Mouse (Mus musculus) ES-Bruce4 (cell line): ENCODE data around the gene Sept12. TPM values are rescaled to one million over a fixed set of nuclear protein-coding genes. Genes with fewer than 3 reads are reported as not detected.

Source experiments
- H3K27ac ChIP-seq: 2 replicates; pipeline ENCODE4 v1.5.1; 2012; ENCODE audit warnings: low read length, inconsistent platforms; ENCODE audit not compliant: insufficient read depth
- H3K27me3 ChIP-seq: 2 replicates; pipeline ENCODE4 v1.6.1; 2012; ENCODE audit warnings: mild to moderate bottlenecking, low read length, inconsistent platforms; ENCODE audit not compliant: control insufficient read depth, poor library complexity, insufficient read depth, severe bottlenecking
- H3K36me3 ChIP-seq: 2 replicates; pipeline ENCODE4 v1.6.1; 2012; ENCODE audit warnings: inconsistent platforms, mild to moderate bottlenecking, low read length, moderate library complexity; ENCODE audit not compliant: control insufficient read depth, poor library complexity, insufficient read depth, severe bottlenecking
- H3K4me1 ChIP-seq: one replicate; pipeline ENCODE4 v1.8.1; 2011; ENCODE audit warnings: low read length; ENCODE audit not compliant: control insufficient read depth, insufficient read depth
- H3K4me3 ChIP-seq: 2 replicates; pipeline ENCODE4 v1.5.1; 2011; ENCODE audit warnings: low read depth, mild to moderate bottlenecking, low read length
- H3K9ac ChIP-seq: 2 replicates; pipeline ENCODE4 v1.6.1; 2012; ENCODE audit warnings: low read depth, mild to moderate bottlenecking, inconsistent platforms; ENCODE audit not compliant: poor library complexity, severe bottlenecking
- H3K9me3 ChIP-seq: replicated peaks from 2 replicates; pipeline ENCODE4 v1.6.1; 2012; ENCODE audit warnings: mild to moderate bottlenecking, low read length, inconsistent platforms; ENCODE audit not compliant: control insufficient read depth, poor library complexity, insufficient read depth, severe bottlenecking
- CTCF ChIP-seq: IDR thresholded peaks from one replicate; pipeline ENCODE4 v1.8.1; 2011; ENCODE audit warnings: low read depth, low read length
- EP300 ChIP-seq: IDR thresholded peaks from 2 replicates; pipeline ENCODE4 v1.6.1; 2011; ENCODE audit warnings: low read depth, low read length; ENCODE audit not compliant: insufficient read depth
- POLR2A ChIP-seq: IDR thresholded peaks from one replicate; pipeline ENCODE4 v1.8.1; 2011; ENCODE audit warnings: low read length; ENCODE audit not compliant: insufficient read depth
- polyA plus RNA-seq: library from polyadenylated mRNA; stranded (reverse); fragments of >200 nt; gene quantifications from 2 replicates; pipeline ENCODE4 v1.2.4, GENCODE M21; 2011; ENCODE audit warnings: low read depth; ENCODE audit not compliant: missing spikeins, insufficient read depth, insufficient read length

The Sept12 gene
- polyA plus RNA-seq, 1 experiment = not detected

- Histone ChIP-seq H3K27ac (no peak within 1 kb of the TSS), H3K36me3 (0 out of 2 replicates have a peak, but pooled peaks cover 2% of the 10 kb centered on the region), H3K27me3 (no peaks in the 10 kb centered on the region), H3K4me1 (no peaks in the 10 kb centered on the region), H3K9me3 (no peaks in the 10 kb centered on the region), H3K9ac (peak within 1 kb of the TSS; percentile 77), H3K4me3 (peak within 1 kb of the TSS; percentile 88)
- TF ChIP-seq POLR2A (no peak), EP300 (no peak)
These were observed 59.2 kb downstream of the Sept12 start, which contains the start of gene Nudt16l1 for GRCm38 (mm10) chr16:4938461-4938860. Gene Nudt16l1 (plus strand): TSS chr16:4938761.

GRCm38 (mm10) chr16:4937351-4938190, 60.1 kb downstream of the Sept12 start:
- Histone ChIP-seq H3K27ac (no peak overlapping the region), H3K4me1 (no peaks in the 10 kb centered on the region), H3K9me3 (no peaks in the 10 kb centered on the region), H3K27me3 (no peaks in the 10 kb centered on the region), H3K9ac (no peak overlapping the region), H3K4me3 (no peak overlapping the region), H3K36me3 (0 out of 2 replicates have a peak, but pooled peaks cover 2% of the 10 kb centered on the region)
- TF ChIP-seq EP300 (no peak), CTCF (no peak), POLR2A (no peak)

Other genes starting within 250 kb of the Sept12 start
- 46.5 and 50.5 TPM in 2 replicates for gene Cdip1, start 207.6 kb downstream of the Sept12 start, polyA plus RNA-seq
- gene 4930562C15Rik, start 162.4 kb downstream of the Sept12 start, polyA plus RNA-seq = not detected in 2 replicates
- gene Ubald1, start 117.5 kb downstream of the Sept12 start, polyA plus RNA-seq = 31.1 and 32.7 TPM in 2 replicates
- gene Mgrn1, start 111.6 kb downstream of the Sept12 start, polyA plus RNA-seq = 46.6 and 47.8 TPM in 2 replicates
- gene Nudt16l1, start 59.1 kb downstream of the Sept12 start, polyA plus RNA-seq = 37.8 and 41.0 TPM in 2 replicates
- 22.4 and 28.4 TPM in 2 replicates for gene Anks3, start 33.6 kb downstream of the Sept12 start, polyA plus RNA-seq
- gene Smim22, start 9.4 kb upstream of the Sept12 start, polyA plus RNA-seq = 7.7 and 10.1 TPM in 2 replicates
- 40.8 and 44.5 TPM in 2 replicates for gene Rogdi, start 15.7 kb upstream of the Sept12 start, polyA plus RNA-seq
- gene Glyr1, start 52.0 kb upstream of the Sept12 start, polyA plus RNA-seq = 85.9 and 92.5 TPM in 2 replicates
- 25.3 and 25.9 TPM in 2 replicates for gene Ubn1, start 52.2 kb upstream of the Sept12 start, polyA plus RNA-seq
- gene Ppl, start 134.6 kb upstream of the Sept12 start, polyA plus RNA-seq = 11.4 and 12.1 TPM in 2 replicates
- gene Sec14l5, start 149.3 kb upstream of the Sept12 start, polyA plus RNA-seq = 2.4 and 3.0 TPM in 2 replicates
- gene Nagpa, start 206.2 kb upstream of the Sept12 start, polyA plus RNA-seq = 3.9 and 5.1 TPM in 2 replicates
- gene AU021092, start 224.4 kb upstream of the Sept12 start, polyA plus RNA-seq = not detected in 2 replicates
- gene Alg1, start 235.8 kb upstream of the Sept12 start, polyA plus RNA-seq = 9.1 and 13.4 TPM in 2 replicates